8 mouse cellular contexts compared by ENCODE assay signal in the genomic region with DNA sequence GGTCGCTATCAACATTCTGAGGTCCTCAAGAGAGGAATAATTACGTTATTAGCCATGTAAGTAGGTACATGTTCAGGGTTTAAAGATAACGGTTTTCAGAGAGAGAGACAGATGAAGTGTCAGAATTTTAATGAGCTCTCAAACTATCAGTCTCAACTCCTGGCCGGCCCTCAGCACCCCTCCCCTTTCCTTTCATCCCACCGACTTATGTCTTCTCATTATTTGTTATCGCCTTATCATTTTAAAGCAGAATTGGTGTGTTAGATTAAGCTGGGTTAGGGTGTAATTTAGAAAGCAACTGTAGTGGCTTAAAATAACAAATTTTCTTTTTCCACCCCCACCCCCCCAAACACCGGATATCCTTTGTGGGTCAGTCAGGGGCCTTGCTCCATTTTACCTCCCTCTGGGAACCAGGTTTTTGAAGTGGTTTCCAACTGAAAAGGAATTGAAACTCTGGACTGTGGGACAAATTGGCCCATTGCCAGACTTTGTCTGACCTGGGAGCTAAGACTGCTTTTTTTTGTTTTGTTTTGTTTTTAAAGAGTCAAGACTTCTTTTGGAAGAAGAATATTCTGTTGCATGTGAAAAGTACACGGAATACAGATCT.
DNase-seq lines count a peak whose midpoint lies in the region.

No protein-coding gene starts in this region.

- intact Hi-C loops in gastrocnemius, postnatal 36 days (cut with DNase I) = no loop called here
- intact Hi-C loops in gastrocnemius, postnatal 14 days (cut with DNase I; ENCODE audit: low total_unique reads) = no loop called here

- peak; percentile 38 for DNase-seq in gastrocnemius, adult 18-20 months (ENCODE audit: low spot score)
- no peak for DNase-seq in gastrocnemius, postnatal 36 days
- peak; percentile 4 to 5 for DNase-seq in B cell, adult 2 months
- DNase-seq in gastrocnemius, postnatal 14 days = peak; percentile 34
- DNase-seq in kidney, postnatal 10 days = peak; percentile 68
- DNase-seq in ovary, postnatal 14 days (ENCODE audit: low spot score) = no peak
- DNase-seq in c-Kit-positive CD71-positive TER-119-positive erythroid progenitor cells, embryonic 14.5 days (ENCODE audit: low spot score) = no peak
- DNase-seq in urinary bladder, adult 18-20 months (ENCODE audit: low spot score in 2 of 2) = no peak

Comparison
In these comparisons a context has a peak if more than half of its experiments do, and no peak if none do; other contexts are left out.
1. DNase-seq: peak in gastrocnemius, adult 18-20 months (single experiment), B cell, adult 2 months (2 of 2), gastrocnemius, postnatal 14 days (single experiment) and kidney, postnatal 10 days (single experiment); none in gastrocnemius, postnatal 36 days (0 of 2), ovary, postnatal 14 days (single experiment), c-Kit-positive CD71-positive TER-119-positive erythroid progenitor cells, embryonic 14.5 days (single experiment) and urinary bladder, adult 18-20 months (0 of 2).